Mouse (Mus musculus): ENCODE measurements around the gene Slc35f3. TPM values are rescaled to one million over a fixed set of nuclear protein-coding genes. Genes with fewer than 3 reads are reported as not detected.

Slc35f3 gene
- total RNA-seq, 2 experiments from 2014 or later = not detected

DNA sequence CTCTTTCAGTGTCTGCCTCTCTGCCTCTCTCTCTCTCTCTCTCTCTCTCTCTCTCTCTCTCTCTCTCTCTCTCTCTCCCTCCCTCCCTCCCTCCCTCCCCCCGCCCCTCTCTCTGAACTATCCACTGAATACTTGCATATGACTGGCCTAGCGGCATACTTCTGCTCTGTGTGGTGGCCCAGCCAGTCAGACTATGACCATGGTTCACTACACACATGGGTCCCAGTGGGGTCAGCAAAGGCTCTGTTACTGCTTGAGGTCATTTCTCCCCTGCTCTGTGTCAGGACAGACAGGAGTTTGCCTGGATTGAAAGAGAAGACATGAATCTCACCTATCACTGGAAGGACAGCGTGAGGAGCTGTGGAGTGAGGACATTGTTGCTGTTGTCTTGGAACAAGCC lies 40.5 kb downstream of the Slc35f3 start:
- no peak for DNase-seq

DNA sequence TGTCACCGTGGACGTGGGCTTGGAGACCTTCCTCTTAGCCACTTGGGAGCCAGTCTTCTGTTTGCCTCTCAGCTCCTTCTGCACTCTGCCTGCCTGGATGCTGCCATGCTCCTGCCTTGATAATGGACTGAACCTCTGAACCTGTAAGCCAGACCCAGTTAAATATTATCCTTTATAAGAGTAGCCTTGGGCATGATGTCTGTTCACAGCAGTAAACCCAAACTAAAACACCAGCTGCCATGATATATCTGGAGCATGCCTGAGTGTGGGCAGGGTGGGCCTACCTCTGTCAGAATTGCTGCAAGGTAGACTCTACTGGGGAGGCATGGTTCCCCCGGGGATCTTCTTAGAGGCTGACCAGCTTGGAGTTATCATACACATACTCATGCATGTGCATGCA lies 41.0 kb downstream of the Slc35f3 start:
- DNase-seq = no peak

DNA sequence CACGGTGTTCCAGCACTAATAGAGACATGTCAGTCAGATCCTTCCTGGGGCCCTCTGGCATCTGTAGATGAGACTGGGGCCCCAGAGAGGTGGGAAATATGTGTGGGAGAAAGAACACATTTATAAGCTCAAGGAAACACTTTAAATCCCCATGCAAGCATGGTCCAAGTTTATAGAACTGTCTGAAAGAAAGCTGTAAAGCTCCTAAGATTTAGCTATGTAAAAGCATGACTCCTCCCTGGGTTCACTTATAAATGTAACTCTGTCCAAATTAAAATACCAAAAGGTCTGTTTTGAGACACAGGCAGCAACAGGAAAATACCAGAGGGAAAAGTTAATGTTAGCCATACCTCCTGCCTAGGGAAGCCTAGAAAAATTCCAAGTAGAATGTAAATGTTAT lies 42.8 kb downstream of the Slc35f3 start:
- DNase-seq = no peak

DNA sequence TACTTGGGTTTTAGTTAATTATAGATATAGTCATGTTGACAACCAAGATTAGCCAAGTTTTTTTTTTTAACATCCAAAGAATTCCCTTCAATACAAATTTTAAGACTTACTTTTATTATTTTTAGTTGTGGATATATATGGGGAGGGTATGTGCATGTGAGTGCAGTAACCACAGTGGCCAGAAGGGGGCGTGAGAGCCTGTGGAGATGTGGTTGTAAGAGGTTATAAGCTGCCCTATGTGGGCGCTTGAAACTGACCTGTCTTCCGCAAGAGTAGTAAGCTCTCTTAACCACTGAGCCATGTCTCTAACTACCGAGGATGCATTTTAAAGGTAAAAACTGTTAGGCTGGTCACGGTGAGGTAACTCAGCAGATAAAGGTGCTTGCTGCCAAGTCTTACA lies 45.1 kb downstream of the Slc35f3 start:
- no peak for DNase-seq

DNA sequence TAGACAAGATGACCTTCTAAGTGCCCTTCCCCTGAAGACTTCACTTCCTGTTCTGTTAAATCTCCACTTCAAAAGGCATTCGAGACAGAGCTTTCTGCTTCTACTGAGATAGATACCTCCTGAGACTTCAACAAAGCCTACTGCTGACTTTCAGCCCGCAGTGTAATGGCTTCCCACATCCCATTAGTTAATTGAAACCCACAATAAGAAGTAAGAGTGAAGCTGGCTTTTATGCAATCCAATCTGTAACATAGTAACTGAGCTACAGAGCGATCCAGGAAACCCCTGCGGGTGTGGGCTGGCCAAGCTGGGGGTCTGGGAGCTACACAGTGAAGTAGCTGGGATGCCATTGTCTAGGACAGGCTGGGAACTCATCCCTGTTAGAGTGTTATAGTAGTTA lies 46.7 kb downstream of the Slc35f3 start:
- no peak for DNase-seq

DNA sequence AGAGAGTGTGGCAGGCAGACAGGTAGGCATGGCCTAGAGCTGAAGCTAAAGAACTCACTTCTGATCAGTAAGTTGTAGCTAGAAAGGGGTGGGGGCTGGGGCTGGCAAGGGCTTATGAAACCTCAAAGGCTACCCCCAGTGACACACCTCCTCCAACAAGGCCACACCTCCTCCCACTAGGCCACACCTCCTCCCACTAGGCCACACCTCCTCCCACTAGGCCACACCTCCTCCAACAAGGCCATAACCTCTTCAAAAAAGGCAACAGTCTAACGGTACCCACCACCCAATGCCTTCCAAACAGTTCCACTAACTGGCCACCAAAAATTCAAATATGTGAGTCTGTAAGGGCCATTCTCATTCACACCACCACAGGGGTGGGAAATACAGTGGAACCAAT lies 54.9 kb downstream of the Slc35f3 start:
- no peak for DNase-seq

DNA sequence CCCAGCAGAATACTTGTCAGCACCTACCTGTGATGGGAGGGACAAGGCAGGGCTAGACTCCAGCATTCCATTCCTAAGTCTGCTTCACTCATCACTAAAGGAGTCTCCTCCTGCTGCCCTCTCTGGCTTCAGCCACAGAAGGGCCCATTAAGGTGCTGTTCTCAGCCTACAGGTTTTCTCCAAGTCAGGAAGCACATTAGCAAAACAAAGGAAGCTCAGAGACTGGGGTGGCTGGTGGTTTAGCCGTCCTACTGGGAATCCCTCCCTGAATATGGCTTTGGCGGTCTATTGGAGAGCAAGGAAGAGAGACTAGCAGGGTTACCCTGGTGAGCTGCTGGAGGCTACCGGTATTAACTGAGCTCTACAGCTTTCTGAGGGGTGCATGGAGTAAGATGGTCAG lies 59.6 kb downstream of the Slc35f3 start:
- DNase-seq = no peak

DNA sequence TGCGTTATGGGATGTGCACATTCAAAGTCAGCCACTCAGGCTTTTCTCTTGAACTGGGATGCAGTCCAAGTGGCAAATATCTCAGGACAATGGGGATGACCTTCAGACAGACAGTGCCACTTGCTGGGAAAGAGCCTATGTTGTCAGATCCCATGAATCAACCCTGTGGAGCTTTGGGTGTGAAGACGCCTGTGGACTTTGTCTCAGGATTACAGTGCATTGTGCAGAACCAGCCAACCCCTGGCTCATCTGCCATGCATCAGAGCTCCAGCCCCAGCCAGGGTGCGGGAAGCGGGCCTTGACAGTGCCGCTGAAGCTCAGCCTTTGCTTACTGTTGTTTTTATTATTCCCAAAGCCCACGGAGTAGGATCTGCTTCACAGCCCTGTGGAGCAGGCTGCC lies 60.9 kb downstream of the Slc35f3 start:
- DNase-seq = no peak

DNA sequence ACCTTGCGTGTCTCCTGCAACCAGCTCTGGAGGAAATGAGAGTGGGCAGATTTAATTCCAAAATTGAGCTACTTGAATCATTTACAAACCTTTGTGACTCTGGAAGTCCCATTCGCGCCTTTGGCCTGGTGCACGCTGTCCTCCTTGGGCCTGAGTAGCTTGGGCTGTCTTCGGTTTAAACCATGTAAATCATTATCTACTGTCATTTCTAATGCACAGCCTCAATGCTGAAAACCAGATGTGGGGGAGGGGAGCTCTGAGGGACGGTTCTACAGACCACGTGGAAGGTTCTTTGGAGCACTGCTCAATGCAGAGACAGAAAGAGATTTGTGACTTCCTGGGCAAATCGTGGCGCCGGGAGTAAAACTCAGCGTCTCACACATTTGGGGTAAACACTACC lies 61.7 kb downstream of the Slc35f3 start:
- no peak for DNase-seq

DNA sequence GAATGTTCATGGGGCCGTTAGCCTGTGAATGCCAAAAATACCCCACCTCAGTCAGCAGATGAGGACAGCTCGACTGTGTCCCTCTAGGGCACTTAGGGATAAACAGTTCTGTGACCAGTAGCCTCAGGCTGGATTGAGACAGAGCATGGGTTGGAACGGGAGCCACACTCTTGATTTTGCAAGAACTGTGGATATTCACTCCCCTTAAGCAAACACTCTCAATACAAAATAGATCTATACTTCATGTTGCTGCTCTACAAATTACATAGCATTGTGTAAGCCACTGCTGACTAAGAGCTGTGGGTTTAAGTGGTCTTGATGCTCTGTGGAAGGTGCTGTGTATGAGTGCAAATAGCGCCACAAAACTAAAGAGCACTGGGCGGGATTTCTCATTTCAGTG lies 62.3 kb downstream of the Slc35f3 start:
- no peak for DNase-seq

DNA sequence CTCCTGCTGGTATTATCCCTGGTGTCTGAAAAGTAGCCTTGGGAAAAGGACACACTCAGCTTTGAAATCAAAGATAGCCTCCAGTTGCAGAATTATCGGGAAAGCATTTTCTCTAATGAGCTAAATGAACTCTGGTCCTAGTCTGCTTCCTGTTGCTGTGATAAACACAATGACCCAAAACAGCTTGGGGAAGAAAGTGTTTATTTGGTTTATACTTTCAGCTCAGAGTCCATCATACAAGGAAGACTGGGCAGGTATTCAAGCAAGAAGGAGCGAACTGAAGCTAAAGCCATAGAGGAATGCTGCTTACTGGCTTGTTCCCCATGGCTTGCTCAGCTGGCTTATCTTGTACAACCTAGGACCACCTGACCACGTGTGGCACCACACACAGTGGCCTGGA lies 67.9 kb downstream of the Slc35f3 start:
- DNase-seq = no peak

DNA sequence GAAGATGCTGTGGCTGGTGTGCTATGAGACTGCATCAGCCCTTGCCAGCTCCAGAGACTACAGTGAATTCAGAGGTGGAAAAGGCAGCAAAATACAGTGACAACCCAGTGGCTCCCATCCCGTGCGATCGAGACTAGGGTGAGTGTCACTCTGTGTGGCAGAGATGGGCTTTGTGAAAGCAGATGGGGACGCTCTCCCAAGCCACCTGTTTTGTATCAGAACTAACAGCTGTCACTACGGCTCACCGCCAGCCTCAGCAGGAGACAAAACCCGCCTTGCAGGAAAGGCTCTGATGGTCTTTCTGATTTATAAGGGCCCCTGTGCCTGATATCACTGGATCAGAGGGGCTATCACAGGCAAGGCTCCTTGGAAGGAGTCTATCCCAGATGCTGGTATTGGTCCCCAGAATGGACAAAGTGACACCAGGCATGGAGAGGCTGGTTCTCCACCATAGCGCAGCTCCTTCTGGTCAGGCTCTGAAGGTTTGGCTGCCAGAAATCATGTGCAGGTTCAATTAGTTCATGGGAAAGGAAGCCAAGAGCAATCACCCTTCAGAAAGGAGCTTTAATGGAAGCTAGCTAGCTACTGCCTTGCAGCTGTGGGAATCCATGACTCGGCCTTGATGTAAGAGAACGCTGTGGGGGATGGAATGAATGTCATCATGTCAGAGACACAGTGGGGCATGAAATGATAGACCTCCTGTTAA lies 70.1 kb downstream of the Slc35f3 start:
- no peak for DNase-seq

DNA sequence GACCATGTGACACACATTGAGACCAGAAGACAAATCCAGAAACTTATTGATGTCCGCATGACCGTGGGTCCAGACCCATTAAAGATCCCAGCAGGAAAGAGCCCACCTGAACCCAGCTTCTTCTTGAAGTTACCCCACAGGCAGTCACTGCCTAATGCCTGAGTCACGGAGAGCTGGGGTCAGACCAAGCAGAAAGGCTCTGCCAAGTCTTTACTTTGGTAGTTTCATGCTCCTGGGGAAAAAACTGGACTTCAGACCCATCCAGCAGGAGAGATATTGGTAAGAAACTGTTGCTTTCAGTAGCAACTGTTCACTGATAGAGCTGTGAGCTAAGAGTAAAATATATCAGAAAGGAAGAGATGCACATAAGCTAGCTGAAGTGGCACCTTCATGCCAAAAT lies 73.5 kb downstream of the Slc35f3 start:
- DNase-seq = no peak

DNA sequence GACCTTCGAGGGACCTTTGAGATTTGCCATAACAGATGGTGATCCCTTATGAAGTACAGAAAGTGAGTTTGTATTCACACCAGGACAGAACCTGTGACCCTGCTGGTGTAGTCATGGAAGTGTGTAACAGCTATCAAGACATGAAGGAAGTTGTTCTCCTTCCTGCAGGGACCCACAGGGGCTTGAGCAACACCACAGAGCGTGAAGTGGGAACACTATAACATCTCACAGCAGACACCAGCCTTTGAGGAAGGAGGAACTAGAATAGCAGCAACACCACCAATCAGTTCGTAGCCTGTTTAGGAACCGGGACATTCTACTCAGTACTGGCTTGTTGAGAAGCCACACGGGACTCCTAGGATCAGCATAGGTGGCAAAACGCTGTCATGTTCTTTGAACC lies 81.2 kb downstream of the Slc35f3 start:
- no peak for DNase-seq

DNA sequence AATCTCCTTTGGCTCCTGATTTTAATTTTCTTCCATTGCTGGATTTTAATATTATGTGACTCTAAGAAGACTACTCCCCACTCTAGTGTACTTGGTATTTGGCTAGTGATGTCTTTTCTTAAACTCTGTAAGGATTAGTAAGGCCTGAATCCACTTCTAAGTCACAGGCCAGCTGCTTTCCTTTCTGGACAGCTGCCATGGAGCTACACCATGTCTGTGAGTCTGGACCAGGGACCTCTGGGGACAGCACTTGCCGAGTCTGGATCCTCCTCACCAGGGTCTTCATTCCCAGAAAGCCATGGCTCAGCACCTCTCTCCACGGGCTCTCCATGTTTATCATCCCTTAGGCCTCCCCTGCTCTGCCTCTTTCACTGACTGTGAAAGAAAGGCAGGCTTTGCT lies 81.8 kb downstream of the Slc35f3 start:
- peak; percentile 8 for DNase-seq

DNA sequence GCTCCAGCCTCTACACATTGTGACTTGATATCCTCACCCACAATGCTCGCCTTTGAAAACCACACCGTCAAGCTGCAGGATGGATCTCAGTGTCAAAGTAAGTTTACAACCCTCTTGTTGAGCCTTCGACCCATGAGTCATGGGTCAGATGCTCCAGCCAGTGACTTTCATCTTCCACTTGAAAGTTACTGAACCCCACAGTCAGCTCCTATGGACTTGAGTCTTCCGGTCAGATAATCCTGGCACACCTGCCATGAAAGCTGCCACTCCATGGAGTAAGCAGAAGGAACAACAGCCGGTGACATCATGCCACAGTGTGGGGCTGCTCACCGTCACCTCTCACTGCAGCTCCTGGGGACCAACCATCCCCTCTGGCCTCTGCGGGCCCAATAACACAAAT lies 82.9 kb downstream of the Slc35f3 start:
- DNase-seq = no peak

DNA sequence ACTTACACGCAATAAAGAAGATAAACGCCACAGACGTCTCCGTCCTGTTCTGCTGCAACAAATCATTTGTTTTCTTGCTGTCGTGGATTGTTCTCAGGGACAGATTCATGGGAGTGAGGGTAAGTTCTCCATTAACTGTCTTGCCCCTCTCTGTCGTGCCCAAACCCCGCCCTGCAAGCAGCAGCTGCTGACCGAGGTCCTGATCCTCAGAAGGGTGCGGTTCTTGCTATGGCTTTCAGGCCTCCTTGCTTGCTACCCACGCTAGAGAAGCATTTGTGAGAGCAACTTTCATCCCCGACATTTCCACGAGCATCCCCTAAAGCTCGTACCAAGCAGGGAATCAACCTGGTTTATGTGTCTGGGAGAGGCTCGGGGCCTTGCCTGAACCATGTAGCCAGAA lies 83.9 kb downstream of the Slc35f3 start:
- DNase-seq = peak; percentile 23

DNA sequence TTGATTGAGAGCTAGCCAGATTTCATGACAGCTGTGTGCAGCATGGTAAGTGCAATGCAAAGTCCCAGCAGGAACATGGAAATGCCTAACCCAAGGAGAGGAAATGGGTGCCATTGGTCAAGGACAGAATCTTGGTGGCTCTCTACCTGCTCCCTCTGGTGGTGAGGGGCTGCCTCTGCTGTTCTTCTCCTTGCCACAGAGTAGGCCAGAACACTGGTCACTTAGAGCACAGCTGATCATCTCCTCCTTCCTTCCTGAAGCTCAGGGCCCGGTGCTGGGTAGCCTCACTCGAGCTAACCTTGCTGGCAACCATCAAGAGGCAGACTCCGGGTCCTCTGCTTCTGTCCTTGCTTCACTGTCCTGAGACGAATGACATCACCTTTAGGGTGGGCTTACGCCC lies 84.4 kb downstream of the Slc35f3 start:
- peak; percentile 25 for DNase-seq

DNA sequence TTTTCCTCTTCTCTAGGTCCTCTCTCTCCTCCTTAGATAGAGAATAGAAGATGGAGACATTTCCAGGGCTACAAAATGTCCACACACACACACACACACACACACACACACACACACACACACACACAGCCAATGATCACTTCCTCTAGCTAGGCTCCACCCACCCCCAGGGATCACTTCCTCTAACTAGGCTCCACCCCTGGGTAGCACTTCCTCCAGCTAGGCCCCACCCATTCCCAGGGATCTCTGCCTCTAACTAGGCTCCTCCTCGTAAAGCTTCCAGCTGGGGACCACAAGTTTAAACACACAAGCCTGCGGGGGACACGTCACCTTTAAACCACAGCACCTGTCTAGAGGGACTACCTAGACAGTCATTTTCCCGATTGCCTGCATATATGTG lies 89.2 kb downstream of the Slc35f3 start:
- DNase-seq = no peak

DNA sequence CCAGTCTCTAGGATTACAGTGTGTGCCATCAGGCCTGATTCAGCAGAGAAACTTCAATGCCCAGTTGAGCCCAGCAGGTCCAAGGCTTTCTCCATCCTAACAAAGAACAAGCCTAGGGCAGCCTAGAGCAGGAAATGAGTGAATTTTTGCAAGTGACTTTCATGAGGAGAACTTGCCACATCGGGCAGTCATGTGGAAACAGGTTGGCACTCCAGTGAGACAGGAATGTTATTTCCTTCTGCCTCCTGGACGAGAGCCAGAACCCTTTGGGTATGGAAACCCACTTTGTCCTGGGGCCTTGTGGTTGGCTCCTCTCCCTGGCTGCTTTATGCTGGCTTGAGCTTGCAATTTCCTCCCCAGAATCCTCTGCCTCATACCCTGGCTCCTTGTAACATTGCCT lies 93.2 kb downstream of the Slc35f3 start:
- no peak for DNase-seq

DNA sequence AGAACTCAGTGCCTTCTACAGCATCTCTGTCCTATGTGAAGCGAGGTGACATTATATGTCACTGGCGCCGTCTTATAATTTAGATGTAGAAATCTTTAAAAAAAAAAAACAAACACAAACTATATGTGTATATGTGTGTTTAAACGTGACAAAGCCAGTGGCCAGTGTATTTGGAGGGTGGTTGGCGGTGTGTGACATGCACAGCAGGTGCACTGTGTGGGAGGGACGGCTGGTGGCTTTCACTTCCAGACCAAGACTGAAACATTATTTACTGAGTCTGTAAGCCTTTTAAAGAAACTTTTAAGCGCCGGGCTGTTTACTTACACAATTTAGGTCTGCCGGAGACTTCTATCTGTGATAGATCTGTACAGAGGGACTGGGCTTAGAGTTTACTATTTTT lies 97.0 kb downstream of the Slc35f3 start:
- no peak for DNase-seq

DNA sequence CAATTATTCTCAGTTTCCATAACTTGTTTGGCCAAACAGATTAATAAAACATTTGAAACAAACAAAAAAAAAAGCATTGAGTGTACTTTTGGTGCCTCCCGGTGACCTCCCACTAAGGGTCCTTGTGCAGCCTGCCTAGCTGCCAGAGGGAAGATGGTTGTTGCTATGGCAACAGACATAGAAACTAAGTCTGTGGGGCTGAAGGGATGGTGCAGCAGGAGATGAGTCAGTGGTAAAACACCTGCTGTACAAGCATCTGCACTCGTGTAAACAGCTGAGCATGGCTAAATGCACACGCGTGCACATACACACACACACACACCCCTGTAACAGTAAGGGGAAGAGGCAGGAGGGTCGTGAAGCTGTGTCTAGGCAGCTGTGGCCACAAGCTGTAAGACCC lies 97.6 kb downstream of the Slc35f3 start:
- no peak for DNase-seq

DNA sequence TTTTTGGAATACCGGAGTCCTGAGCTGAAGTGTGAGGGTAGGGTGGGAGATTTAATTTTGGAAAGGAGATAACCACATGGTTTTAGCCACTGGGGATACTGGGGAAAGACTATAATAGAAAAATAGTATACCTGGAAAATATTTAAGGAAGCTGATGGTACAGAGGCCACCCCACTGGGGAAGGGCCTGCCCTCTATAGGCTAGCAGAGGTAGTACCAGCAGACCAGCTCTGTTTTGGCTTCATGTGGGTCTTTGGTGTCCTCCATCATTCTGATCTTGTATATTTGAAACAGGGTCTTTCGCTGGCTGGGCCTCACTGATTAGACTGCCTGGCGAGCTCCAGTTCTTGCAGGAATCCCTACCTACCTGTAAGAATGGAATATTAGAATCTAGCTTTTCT lies 100.0 kb downstream of the Slc35f3 start:
- DNase-seq = no peak

DNA sequence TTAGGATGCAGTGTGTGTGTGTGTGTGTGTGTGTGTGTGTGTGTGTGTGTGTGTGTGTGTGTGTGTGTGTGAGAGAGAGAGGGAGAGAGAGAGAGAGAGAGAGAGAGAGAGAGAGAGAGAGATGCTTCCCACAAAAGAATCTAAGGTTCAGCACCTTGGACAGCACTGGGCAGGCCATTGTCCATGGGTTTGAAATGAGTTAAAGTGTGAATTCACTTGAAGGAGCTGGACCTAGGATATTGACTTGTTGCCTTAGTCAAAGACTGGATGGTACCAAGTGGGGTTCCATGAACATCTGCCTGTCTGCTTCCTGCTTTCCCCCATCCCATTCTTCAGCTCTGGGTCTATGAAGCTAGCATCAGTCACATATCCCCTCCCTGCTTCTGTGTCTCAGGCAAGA lies 106.2 kb downstream of the Slc35f3 start:
- peak; percentile 15 for DNase-seq

DNA sequence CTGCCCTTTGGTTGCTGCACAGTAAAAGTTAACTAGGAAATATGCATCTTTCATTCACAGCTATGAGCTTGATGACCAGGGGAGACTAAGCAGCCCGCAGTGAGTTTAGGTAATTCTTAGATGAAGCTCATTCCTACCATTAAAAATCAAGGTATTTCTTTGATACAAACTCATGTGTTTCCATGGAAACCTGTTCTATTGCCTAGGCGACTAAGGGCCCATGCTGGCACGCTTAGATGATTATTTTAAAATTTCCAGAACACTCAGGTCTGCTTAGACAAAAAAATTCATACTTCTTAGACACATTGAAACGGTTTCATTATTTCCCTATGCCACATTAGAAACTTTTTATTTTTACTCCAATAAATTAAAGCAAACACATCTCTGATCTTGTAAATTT lies 106.7 kb downstream of the Slc35f3 start:
- DNase-seq = no peak

Data from heart, postnatal 4 days (tissue).